Mouse (Mus musculus): ENCODE data around the gene Zmpste24.

- TF ChIP-seq GATA1 (IDR thresholded peaks at IDR 0.05; ENCODE audit: borderline replicate concordance, low read length) (no peak), FLI1 (IDR thresholded peaks at IDR 0.05; ENCODE audit: low read length) (no peak)
These were observed 32.7 kb downstream of the Zmpste24 start for GRCm38 (mm10) chr4:121065336-121065735.
